Mouse (Mus musculus): Measurements from ENCODE around the gene Smg5. TPM values are rescaled to one million over a fixed set of nuclear protein-coding genes. Genes with fewer than 3 reads are reported as not detected.
A peak's percentile ranks its signal among the peaks of the same experiment; 100 is the strongest.
"Not testable (repeated sequence)": the region's sequence is repeated elsewhere in the genome, so short reads cannot be mapped to it uniquely, and the experiment has no call there.

Smg5 gene
- polyA plus RNA-seq, 1 experiment from 2014 or later = 60.8 TPM

- no peak overlapping the region for H3K4me3 ChIP-seq (replicated peaks)
- H3K4me2 ChIP-seq = no peak overlapping the region
- H3K27ac ChIP-seq (replicated peaks) = no peak overlapping the region
- no peaks in the 10 kb centered on the region for H3K9me3 ChIP-seq (replicated peaks)
- H3K36me3 ChIP-seq = peaks cover 81% of the 10 kb centered on the region
- 54% methylated on average over 5 of the region's 5 CpGs for WGBS
- H3K9ac ChIP-seq (replicated peaks) = 0 out of 2 replicates have a peak overlapping the region, but pooled peaks have one; percentile 10
- H3K27me3 ChIP-seq (replicated peaks) = peaks cover 4% of the 10 kb centered on the region; the same call in 1 of the 2 replicates
- no peaks in the 10 kb centered on the region for H3K4me1 ChIP-seq
- no peak for ATAC-seq (ENCODE audit: low FRiP score)
Observed at GRCm38 (mm10) chr3:88359584-88359983, 23.5 kb downstream of the Smg5 start.

- 0 out of 2 replicates have a peak overlapping the region, but pooled peaks have one; percentile 10 for H3K9ac ChIP-seq (replicated peaks)
- H3K27ac ChIP-seq (replicated peaks) = no peak overlapping the region
- WGBS = 77% methylated on average over 3 of the region's 3 CpGs
- peaks cover 77% of the 10 kb centered on the region for H3K36me3 ChIP-seq
- no peak overlapping the region for H3K4me2 ChIP-seq
- no peaks in the 10 kb centered on the region for H3K4me1 ChIP-seq
- no peaks in the 10 kb centered on the region for H3K9me3 ChIP-seq (replicated peaks)
- no peak overlapping the region for H3K4me3 ChIP-seq (replicated peaks)
- peaks cover 8% of the 10 kb centered on the region; the same call in 1 of the 2 replicates for H3K27me3 ChIP-seq (replicated peaks)
- no peak for ATAC-seq (ENCODE audit: low FRiP score)
Observed at GRCm38 (mm10) chr3:88359989-88360388, 23.9 kb downstream of the Smg5 start.

GRCm38 (mm10) chr3:88361096-88361495 is 25.0 kb downstream of the Smg5 start:
- H3K9ac ChIP-seq (replicated peaks) = no peak overlapping the region
- no peak overlapping the region for H3K27ac ChIP-seq (replicated peaks)
- 0 out of 2 replicates have a peak, but pooled peaks cover 2% of the 10 kb centered on the region for H3K4me1 ChIP-seq
- H3K4me2 ChIP-seq = no peak overlapping the region
- no peak for ATAC-seq (ENCODE audit: low FRiP score)
- H3K4me3 ChIP-seq (replicated peaks) = no peak overlapping the region
- H3K36me3 ChIP-seq = peaks cover 66% of the 10 kb centered on the region
- no peaks in the 10 kb centered on the region for H3K9me3 ChIP-seq (replicated peaks)
- 70% methylated on average over 6 of the region's 6 CpGs for WGBS
- peaks cover 17% of the 10 kb centered on the region for H3K27me3 ChIP-seq (replicated peaks)

GRCm38 (mm10) chr3:88361612-88362313 is 25.7 kb downstream of the Smg5 start:
- H3K9me3 ChIP-seq (replicated peaks) = no peaks in the 10 kb centered on the region
- H3K27me3 ChIP-seq (replicated peaks) = peaks cover 18% of the 10 kb centered on the region
- H3K4me1 ChIP-seq = 0 out of 2 replicates have a peak, but pooled peaks cover 3% of the 10 kb centered on the region
- ATAC-seq (ENCODE audit: low FRiP score) = no peak
- 94% methylated on average over 2 of the region's 2 CpGs for WGBS
- peaks cover 59% of the 10 kb centered on the region for H3K36me3 ChIP-seq
- no peak overlapping the region for H3K4me3 ChIP-seq (replicated peaks)
- no peak overlapping the region for H3K9ac ChIP-seq (replicated peaks)
- no peak overlapping the region for H3K4me2 ChIP-seq
- H3K27ac ChIP-seq (replicated peaks) = no peak overlapping the region

GRCm38 (mm10) chr3:88363700-88364099 is 27.6 kb downstream of the Smg5 start:
- Histone ChIP-seq H3K4me1 (0 out of 2 replicates have a peak, but pooled peaks cover 5% of the 10 kb centered on the region), H3K27ac (replicated peaks) (no peak overlapping the region), H3K4me3 (replicated peaks) (no peak overlapping the region), H3K9ac (replicated peaks) (no peak overlapping the region), H3K27me3 (replicated peaks) (peaks cover 18% of the 10 kb centered on the region), H3K36me3 (peaks cover 42% of the 10 kb centered on the region), H3K9me3 (replicated peaks) (no peaks in the 10 kb centered on the region), H3K4me2 (no peak overlapping the region)
- ATAC-seq (ENCODE audit: low FRiP score) = no peak
- 61% methylated on average over 4 of the region's 4 CpGs for WGBS

- H3K4me1 ChIP-seq = 0 out of 2 replicates have a peak, but pooled peaks cover 5% of the 10 kb centered on the region
- 2% methylated on average over 16 of the region's 16 CpGs for WGBS
- H3K27me3 ChIP-seq (replicated peaks) = peaks cover 18% of the 10 kb centered on the region
- ATAC-seq (ENCODE audit: low FRiP score) = no peak
- H3K4me3 ChIP-seq (replicated peaks) = no peak within 1 kb of the TSS
- no peaks in the 10 kb centered on the region for H3K9me3 ChIP-seq (replicated peaks)
- H3K4me2 ChIP-seq = peak within 1 kb of the TSS; percentile 4
- H3K9ac ChIP-seq (replicated peaks) = no peak within 1 kb of the TSS
- peaks cover 35% of the 10 kb centered on the region for H3K36me3 ChIP-seq
- H3K27ac ChIP-seq (replicated peaks) = no peak within 1 kb of the TSS
Observed at GRCm38 (mm10) chr3:88364337-88364736, 28.3 kb downstream of the Smg5 start, which contains the start of gene Paqr6. TSS of gene Paqr6 (plus strand) at chr3:88364584.

- Histone ChIP-seq H3K9ac (replicated peaks) (no peak overlapping the region), H3K4me2 (peak overlapping the region; percentile 49; the same call in 1 of the 2 replicates), H3K27ac (replicated peaks) (no peak overlapping the region), H3K9me3 (replicated peaks) (0 out of 2 replicates have a peak, but pooled peaks cover 4% of the 10 kb centered on the region), H3K4me3 (replicated peaks) (no peak overlapping the region), H3K27me3 (replicated peaks) (peaks cover 18% of the 10 kb centered on the region), H3K4me1 (0 out of 2 replicates have a peak, but pooled peaks cover 5% of the 10 kb centered on the region), H3K36me3 (peaks cover 20% of the 10 kb centered on the region)
- WGBS = 39% methylated on average over 34 of the region's 34 CpGs
- no peak for ATAC-seq (ENCODE audit: low FRiP score)
Observed at GRCm38 (mm10) chr3:88365705-88366361, 29.8 kb downstream of the Smg5 start.

- peak overlapping the region; percentile 32 for H3K4me3 ChIP-seq (replicated peaks)
- ATAC-seq (ENCODE audit: low FRiP score) = peak; percentile 90
Observed at GRCm38 (mm10) chr3:88366830-88367428, 30.9 kb downstream of the Smg5 start.

GRCm38 (mm10) chr3:88367517-88367916 is 31.5 kb downstream of the Smg5 start:
- 0 out of 2 replicates have a peak, but pooled peaks have one; percentile 22 for ATAC-seq (ENCODE audit: low FRiP score)
- H3K4me1 ChIP-seq; H3K36me3 ChIP-seq; H3K4me2 ChIP-seq; H3K4me3 ChIP-seq (replicated peaks); H3K27ac ChIP-seq (replicated peaks); H3K9me3 ChIP-seq (replicated peaks); H3K9ac ChIP-seq (replicated peaks): not testable (repeated sequence)
- WGBS = 37% methylated on average over 3 of the region's 7 CpGs
- peaks cover 18% of the 10 kb centered on the region for H3K27me3 ChIP-seq (replicated peaks)

More at GRCm38 (mm10) chr3:88366830-88367428, 30.9 kb downstream of the Smg5 start:
- peaks cover 10% of the 10 kb centered on the region for H3K36me3 ChIP-seq
- not testable (repeated sequence) for H3K4me1 ChIP-seq; H3K9me3 ChIP-seq (replicated peaks); H3K9ac ChIP-seq (replicated peaks)
- peak overlapping the region; percentile 66; the same call in 1 of the 2 replicates for H3K27ac ChIP-seq (replicated peaks)
- peak overlapping the region; percentile 49 for H3K4me2 ChIP-seq
- H3K27me3 ChIP-seq (replicated peaks) = peaks cover 18% of the 10 kb centered on the region
- WGBS = 4% methylated on average over 21 of the region's 22 CpGs

GRCm38 (mm10) chr3:88368511-88368910 is 32.5 kb downstream of the Smg5 start:
- H3K9ac ChIP-seq (replicated peaks); H3K27ac ChIP-seq (replicated peaks); H3K9me3 ChIP-seq (replicated peaks); H3K36me3 ChIP-seq; H3K4me1 ChIP-seq; H3K4me3 ChIP-seq (replicated peaks); H3K4me2 ChIP-seq; ATAC-seq (ENCODE audit: low FRiP score): not testable (repeated sequence)
- WGBS = 89% methylated on average over 7 of the region's 7 CpGs
- H3K27me3 ChIP-seq (replicated peaks) = peaks cover 18% of the 10 kb centered on the region

GRCm38 (mm10) chr3:88372643-88373042 is 36.6 kb downstream of the Smg5 start, which contains the start of gene Bglap3:
TSS of gene Bglap3 (minus strand) at chr3:88372743.
- not testable (repeated sequence) for H3K27ac ChIP-seq (replicated peaks); H3K9me3 ChIP-seq (replicated peaks); H3K4me1 ChIP-seq; H3K4me3 ChIP-seq (replicated peaks); H3K9ac ChIP-seq (replicated peaks); H3K4me2 ChIP-seq; H3K27me3 ChIP-seq (replicated peaks); H3K36me3 ChIP-seq; ATAC-seq (ENCODE audit: low FRiP score)
- 96% methylated on average over 9 of the region's 9 CpGs for WGBS

Measured in neural tube, embryonic 15.5 days (tissue).